Mouse (Mus musculus) retina, adult 2 months (tissue): Measurements from ENCODE around the gene 4930548H24Rik.
"Not testable (repeated sequence)": the region's sequence is repeated elsewhere in the genome, so short reads cannot be mapped to it uniquely, and the experiment has no call there.

Experiments
- DNase-seq: peaks from one replicate; pipeline ENCODE4 v3.0.0-alpha.2; 2012; ENCODE audit warnings: low read depth, low spot score

The 4930548H24Rik gene

GRCm38 (mm10) chr5:31485440-31485839 is at the start of gene 4930548H24Rik:
4930548H24Rik (plus strand) TSS chr5:31485740.
- no peak for DNase-seq

GRCm38 (mm10) chr5:31451336-31451735 is 34.2 kb upstream of the 4930548H24Rik start:
- DNase-seq: no peak

- DNase-seq: peak; percentile 78
Measured at GRCm38 (mm10) chr5:31451878-31452561, 33.5 kb upstream of the 4930548H24Rik start, which contains the start of gene Zfp512. Zfp512 (plus strand) TSS chr5:31452431.

DNA sequence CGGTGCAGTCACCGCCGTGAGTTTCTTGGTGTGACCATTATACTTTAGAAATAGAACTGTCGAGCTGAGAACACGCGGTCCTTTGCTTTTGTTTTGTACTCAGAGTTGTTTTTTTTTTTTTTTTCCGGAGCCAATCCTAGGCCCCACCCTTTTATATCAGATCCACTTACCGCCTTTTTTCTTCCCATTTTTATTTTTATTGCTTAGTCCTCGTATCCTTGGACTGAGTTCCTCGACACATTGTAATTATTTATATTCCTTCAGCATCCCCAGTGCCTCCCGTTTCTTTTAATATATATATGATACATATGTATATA is 33.0 kb upstream of the 4930548H24Rik start:
- no peak for DNase-seq

- DNase-seq: no peak
Measured at GRCm38 (mm10) chr5:31452886-31453410, 32.6 kb upstream of the 4930548H24Rik start.

GRCm38 (mm10) chr5:31467798-31468197 is 17.7 kb upstream of the 4930548H24Rik start:
- no peak for DNase-seq

DNA sequence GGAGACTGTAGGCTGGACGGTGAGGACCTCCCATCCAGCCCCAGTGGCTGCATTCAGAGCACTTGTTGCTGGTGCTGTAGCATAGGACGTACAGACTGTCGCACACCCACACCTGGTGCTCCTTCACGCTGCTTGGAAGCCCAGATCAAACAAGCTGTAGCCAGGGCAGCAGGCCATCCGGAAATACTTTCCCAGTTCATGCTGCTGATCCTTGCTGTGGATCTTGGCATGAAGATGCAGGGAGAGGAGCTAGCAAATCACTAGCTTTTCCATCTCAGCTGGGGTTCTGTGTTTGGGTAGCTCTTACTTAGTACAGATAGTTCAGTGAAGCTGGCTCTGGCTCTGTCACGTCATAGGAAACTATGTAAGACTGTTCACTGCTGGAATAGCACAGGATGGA is 15.8 kb upstream of the 4930548H24Rik start:
- no peak for DNase-seq

GRCm38 (mm10) chr5:31470334-31470733 is 15.2 kb upstream of the 4930548H24Rik start:
- no peak for DNase-seq

DNA sequence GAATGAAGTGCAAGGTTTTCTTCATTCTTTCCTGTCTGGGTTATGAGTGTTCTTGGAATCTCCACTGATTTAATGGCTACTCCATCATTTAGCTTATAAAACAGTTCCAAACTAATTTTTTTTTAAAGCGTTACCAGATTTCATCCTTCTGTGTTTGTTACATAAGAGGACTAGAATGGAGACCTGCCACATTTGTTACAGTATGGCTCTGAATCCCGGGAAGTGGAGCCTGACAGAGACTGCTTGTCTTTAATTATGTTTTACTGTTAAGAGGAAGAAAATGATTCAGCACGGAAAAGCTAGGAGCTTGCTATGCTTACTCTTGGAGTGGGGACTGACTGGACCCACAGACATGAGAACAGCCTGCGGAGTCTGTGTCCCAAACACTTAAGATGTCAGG is 5.0 kb upstream of the 4930548H24Rik start:
- DNase-seq: no peak

DNA sequence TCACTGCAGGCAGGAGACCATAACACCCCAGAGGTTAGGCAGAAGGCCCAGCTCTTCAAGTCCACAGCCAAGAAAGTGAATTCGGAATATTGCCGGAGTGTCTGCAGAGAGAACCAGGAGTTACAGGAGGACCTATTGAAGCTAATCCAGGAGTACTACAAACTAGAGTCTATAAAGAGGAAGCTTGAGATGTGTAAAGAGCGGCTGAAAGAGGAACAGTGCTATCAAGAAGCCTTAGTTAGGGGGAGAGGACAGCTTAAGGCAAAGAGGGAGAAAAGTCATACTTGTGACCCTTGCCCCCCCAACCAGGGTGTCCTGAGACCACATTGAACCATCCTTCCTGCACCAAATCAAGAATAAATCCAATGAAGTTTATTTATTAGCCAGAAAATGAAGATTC is 2.3 kb downstream of the 4930548H24Rik start:
- DNase-seq: no peak

DNA sequence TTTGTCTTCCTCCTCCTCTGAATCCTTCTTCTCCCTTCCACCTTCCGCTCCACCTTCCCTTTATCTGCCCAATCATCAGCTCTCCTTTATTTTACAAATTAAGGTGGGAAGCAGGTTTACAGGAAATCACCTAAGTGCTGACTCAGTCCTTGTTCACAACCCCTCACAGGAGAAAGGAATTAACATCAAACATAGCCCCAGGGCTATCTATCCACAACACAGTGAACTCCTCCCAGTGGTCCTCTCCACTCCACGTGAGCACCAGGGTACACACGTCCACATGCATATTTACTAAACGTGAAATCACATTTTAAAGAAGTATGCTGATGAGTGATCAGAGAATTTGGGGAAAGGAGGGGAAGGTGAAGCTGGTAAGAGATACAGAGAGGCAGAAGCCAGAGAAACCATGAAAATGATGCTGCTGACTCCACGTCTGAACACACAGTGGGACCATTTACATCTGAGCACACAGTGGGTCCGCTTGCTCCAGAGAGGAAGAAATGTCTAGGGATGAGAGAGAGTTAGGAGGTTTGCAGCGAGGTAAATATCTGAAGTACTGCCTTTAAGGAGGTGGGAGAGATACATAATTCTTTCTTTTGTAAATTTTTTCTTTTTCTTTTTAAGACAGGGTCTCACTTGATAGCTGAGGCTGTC is 3.7 kb downstream of the 4930548H24Rik start:
- DNase-seq: no peak

DNA sequence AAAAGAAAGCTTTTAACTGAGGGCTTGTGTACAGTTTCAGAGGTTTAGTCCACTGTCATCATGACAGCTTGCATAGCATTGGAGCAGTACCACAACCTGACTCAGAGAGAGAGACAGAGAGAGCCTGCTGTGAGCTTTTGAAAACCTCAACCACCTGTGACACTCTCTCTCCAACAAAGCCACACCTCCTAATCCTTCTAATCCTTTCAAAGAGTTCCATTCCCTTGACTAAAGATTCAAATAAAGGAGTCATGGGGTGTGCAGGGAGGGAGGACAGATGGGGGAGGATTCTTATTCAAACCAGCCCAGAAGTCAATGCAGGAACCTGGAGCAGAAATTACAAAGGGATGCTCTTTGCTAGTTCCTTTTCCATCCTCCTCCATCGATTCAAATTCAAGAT is 6.5 kb downstream of the 4930548H24Rik start:
- no peak for DNase-seq

GRCm38 (mm10) chr5:31494513-31495297 is 9.2 kb downstream of the 4930548H24Rik start, which contains the start of gene Gpn1:
Gpn1 (plus strand) TSS chr5:31494741.
- peak; percentile 78 for DNase-seq

DNA sequence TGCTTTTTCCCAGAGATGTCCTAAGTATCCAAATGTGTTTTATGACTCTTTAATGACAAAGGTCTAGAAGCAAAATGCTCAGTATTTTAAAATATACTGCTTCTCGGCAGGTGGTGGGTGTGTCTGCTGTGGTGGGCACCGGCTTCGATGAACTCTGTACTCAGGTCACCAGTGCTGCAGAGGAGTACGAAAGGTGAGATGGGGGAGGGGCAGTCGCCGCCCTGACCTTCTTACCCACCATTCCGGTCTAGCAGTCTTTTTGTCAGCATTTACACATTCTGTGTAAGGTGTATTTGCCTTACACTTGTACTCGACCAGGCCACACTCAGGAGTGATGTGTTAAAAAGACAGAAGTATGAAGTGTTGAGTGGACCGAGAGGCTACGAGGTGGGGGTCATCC is 19.3 kb downstream of the 4930548H24Rik start:
- DNase-seq: no peak

DNA sequence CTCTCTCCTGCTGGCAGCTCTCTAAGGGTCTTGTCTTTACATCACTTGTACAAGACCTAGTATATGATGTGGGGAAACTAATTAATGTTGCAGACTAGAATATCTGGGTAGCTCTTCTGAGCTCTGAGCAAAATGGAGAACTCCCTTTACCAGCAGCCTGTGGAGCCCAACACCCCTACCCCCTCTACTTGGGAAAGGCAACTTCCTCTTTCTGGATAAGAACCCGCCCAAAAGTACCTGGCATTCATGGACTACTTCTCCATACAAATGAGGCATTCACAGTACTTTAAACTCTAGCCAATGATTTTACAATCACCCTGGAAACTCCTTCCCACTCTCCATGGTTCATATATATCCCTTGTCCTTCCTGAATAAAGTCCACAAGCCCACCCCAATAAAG is 26.9 kb downstream of the 4930548H24Rik start:
- DNase-seq: no peak

- DNase-seq: no peak
Measured at GRCm38 (mm10) chr5:31520556-31520955, 35.0 kb downstream of the 4930548H24Rik start.

DNA sequence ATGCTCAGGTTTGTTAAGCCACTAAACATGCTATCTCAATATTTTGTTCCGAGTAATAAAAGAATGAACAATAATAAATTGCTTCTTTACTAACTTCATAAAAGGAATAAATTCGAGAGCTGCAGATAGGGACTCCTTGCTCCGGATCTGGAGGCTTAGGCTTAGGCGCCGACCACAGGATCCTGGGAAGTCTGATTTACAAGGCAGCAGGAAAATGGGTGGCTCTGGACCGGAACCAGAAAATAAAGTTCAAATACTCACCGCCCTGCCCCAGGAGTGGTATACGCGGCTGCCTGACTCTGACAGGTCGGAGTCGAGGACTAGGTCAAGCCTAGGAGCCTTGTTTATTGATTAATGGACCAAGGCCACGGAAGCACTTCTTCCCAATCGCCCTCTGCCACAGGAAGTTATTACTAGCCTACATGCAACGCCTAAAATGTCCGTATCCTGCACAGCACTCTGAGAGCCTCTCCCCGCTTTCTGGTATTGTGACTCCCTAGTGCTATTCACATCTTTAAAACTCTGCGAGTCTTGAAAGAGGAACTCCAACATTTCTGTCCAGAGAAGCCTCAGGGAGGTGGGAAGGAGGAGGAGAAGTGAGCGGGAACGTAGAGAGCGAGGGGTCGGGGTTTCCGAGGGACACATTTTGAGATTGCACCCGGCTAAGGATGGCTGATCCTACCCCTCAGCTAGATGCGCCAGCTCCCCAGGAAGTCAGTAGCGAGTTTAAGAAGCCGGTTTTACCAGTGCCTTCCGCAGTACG is 41.0 kb downstream of the 4930548H24Rik start, which contains the start of gene Slc4a1ap:
Slc4a1ap (plus strand) TSS at position 642 of the 763 bp plus-strand sequence.
- peak; percentile 90 for DNase-seq

DNA sequence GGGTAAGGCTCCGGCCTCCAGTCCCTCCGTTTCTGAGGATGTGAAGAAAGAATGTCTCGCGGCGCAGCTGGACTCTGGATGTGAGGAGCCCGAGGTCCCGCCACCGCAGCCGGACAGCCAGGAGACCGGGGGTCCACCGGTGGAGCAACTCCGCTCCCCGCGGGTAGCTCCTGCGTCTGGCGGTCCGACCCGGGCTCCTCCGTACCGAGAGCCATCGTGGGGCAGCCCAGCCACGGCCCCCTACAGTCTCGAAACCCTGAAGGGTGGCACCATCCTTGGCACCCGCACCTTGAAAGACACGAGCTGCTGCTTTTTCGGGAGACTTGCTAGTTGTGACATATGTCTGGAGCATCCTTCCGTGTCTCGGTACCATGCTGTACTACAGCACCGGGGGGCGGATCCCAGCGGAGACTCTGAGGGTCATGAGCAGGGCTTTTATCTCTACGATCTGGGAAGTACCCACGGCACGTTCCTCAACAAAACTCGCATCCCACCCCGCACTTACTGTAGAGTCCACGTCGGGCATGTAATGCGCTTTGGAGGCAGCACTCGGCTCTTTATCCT is 41.7 kb downstream of the 4930548H24Rik start:
- DNase-seq: no peak

GRCm38 (mm10) chr5:31527707-31528106 is 42.2 kb downstream of the 4930548H24Rik start, which contains the start of gene Supt7l:
Supt7l (minus strand) TSS chr5:31527807.
- DNase-seq: not testable (repeated sequence)

DNA sequence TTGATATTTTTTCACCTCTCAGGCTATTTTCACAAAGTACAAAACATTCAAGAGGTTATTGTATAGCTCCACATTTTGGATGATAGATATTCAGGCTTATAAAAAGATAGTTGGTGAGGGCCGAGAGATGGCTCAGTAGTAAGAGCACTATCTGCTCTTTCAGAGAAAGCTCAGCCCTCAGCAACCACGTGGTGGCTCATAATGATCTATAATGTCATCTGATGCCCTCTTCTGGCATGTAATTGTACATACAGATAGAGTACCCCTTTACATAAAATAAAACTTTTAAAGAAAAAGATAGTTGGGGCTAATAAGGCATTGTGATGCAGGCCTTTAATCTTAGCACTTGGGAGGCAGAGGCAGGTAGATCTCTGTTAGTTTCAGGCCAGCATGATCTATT is 43.0 kb downstream of the 4930548H24Rik start:
- no peak for DNase-seq

- DNase-seq: no peak
Measured at GRCm38 (mm10) chr5:31535228-31535627, 49.7 kb downstream of the 4930548H24Rik start.
